18 mouse cellular contexts compared by ENCODE assay signal in the genomic region with DNA sequence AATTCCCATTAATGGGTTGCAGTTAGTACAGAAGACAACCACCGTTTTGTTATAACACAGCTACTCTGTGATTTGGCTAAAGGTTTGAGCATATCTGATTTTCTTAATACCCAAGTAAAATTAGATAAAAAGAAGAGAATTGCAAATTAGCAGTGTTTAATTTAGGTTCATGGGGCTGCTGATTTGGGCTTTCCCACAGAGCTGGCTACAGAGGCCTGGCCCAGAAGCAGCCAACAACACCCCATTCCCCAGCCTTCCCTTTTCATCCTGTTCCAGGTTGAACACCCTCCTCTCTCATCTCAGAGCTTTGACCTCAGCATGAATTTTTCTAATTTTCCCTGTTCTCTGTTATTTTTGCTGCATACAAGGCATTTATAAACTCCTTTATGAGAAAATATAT.
DNase-seq lines count a peak whose midpoint lies in the region; ATAC-seq and TF ChIP-seq lines count a peak whose summit lies in the region.
"Had no signal": no experiment of that assay in that cellular context is flagged by ENCODE, and none has a peak within 500 bp of the region (broad histone marks: within the 10 kb centered on the region; RNA-seq: fewer than 3 reads in every experiment).

No protein-coding gene starts in this region.

- TF ChIP-seq CTCF in brain, embryonic 14.5 days (IDR thresholded peaks at IDR 0.05; ENCODE audit: borderline replicate concordance, extremely low read depth, insufficient read depth, insufficient read length), result no peak

- WGBS in forebrain, embryonic 14.5 days, result 38% methylated on average over 1 of the region's 1 CpGs
- 89% methylated on average over 1 of the region's 1 CpGs for WGBS in forebrain, embryonic 11.5 days
- 51% methylated on average over 1 of the region's 1 CpGs for WGBS in midbrain, embryonic 16.5 days
- 87% methylated on average over 1 of the region's 1 CpGs for WGBS in midbrain, embryonic 11.5 days
- WGBS in forebrain, embryonic 16.5 days, result 30% methylated on average over 1 of the region's 1 CpGs
- WGBS in embryonic facial prominence, embryonic 10.5 days, result 86% methylated on average over 1 of the region's 1 CpGs

- H3K9ac ChIP-seq in forebrain, embryonic 14.5 days (ENCODE audit: low read length), result no peak overlapping the region
- H3K9ac ChIP-seq in forebrain, embryonic 11.5 days (ENCODE audit: low read length), result no peak overlapping the region
- H3K9ac ChIP-seq in midbrain, embryonic 16.5 days (ENCODE audit: low read depth, low read length), result no peak overlapping the region
- H3K9ac ChIP-seq in midbrain, embryonic 11.5 days (ENCODE audit: low read length), result no peak overlapping the region
- no peak overlapping the region for H3K9ac ChIP-seq in forebrain, embryonic 16.5 days (replicated peaks; ENCODE audit: low read depth, low read length)
- H3K9ac ChIP-seq: embryonic facial prominence, embryonic 13.5 days; embryonic facial prominence, embryonic 15.5 days had no signal

- TF ChIP-seq POLR2A in brain, embryonic 14.5 days (IDR thresholded peaks at IDR 0.05; ENCODE audit: borderline replicate concordance, extremely low read depth, insufficient read depth, insufficient read length, poor library complexity, severe bottlenecking), result no peak

- peak; percentile 59 for ATAC-seq in forebrain, embryonic 14.5 days
- no peak for ATAC-seq in forebrain, embryonic 11.5 days (replicated peaks; ENCODE audit: low FRiP score)
- ATAC-seq in midbrain, embryonic 16.5 days, result 0 out of 2 replicates have a peak, but pooled peaks have one; percentile 66
- no peak for ATAC-seq in midbrain, embryonic 11.5 days (ENCODE audit: low FRiP score)
- peak; percentile 72 for ATAC-seq in forebrain, embryonic 16.5 days

- H3K27me3 ChIP-seq in forebrain, embryonic 14.5 days (replicated peaks; ENCODE audit: control insufficient read depth, insufficient read depth, low read length), result no peaks in the 10 kb centered on the region
- H3K27me3 ChIP-seq in forebrain, embryonic 11.5 days (ENCODE audit: control insufficient read depth, insufficient read depth, low read length), result no peaks in the 10 kb centered on the region; the same call in 1 of the 2 replicates
- H3K27me3 ChIP-seq in midbrain, embryonic 16.5 days (ENCODE audit: control insufficient read depth, insufficient read depth, low read depth, low read length), result no peaks in the 10 kb centered on the region
- no peaks in the 10 kb centered on the region for H3K27me3 ChIP-seq in midbrain, embryonic 11.5 days (ENCODE audit: control insufficient read depth, insufficient read depth, low read length)
- no peaks in the 10 kb centered on the region for H3K27me3 ChIP-seq in forebrain, embryonic 16.5 days (replicated peaks; ENCODE audit: control insufficient read depth, insufficient read depth, low read length)
- no peaks in the 10 kb centered on the region for H3K27me3 ChIP-seq in embryonic facial prominence, embryonic 10.5 days (replicated peaks; ENCODE audit: low read depth, poor library complexity, severe bottlenecking)
- H3K27me3 ChIP-seq: embryonic facial prominence, embryonic 13.5 days; embryonic facial prominence, embryonic 15.5 days had no signal

- peak; percentile 67 for DNase-seq in forebrain, embryonic 14.5 days (ENCODE audit: low spot score)
- DNase-seq in forebrain, embryonic 11.5 days (ENCODE audit: low spot score), result no peak
- DNase-seq in midbrain, embryonic 11.5 days (ENCODE audit: low spot score, missing footprints), result no peak
- peak; percentile 85 for DNase-seq in brain, embryonic 14.5 days (ENCODE audit: low read depth)
- DNase-seq in kidney, adult 18-20 months, result no peak
- no peak for DNase-seq in embryonic facial prominence, embryonic 10.5 days (ENCODE audit: low spot score)
- DNase-seq: adrenal gland, adult 2 months; adrenal gland, postnatal 10 days; adrenal gland, postnatal 25 days; cerebellum, adult 11-12 months; cerebellum, adult 2 months; cerebellum, adult 9-10 months; cerebellum, postnatal 25 days had no signal

- no peaks in the 10 kb centered on the region for H3K9me3 ChIP-seq in forebrain, embryonic 14.5 days (replicated peaks; ENCODE audit: control insufficient read depth, low read length)
- H3K9me3 ChIP-seq in forebrain, embryonic 11.5 days (ENCODE audit: control insufficient read depth, low read length), result no peaks in the 10 kb centered on the region
- H3K9me3 ChIP-seq in midbrain, embryonic 16.5 days (replicated peaks; ENCODE audit: control insufficient read depth, low read length, poor library complexity, severe bottlenecking), result no peaks in the 10 kb centered on the region
- H3K9me3 ChIP-seq in midbrain, embryonic 11.5 days (ENCODE audit: control insufficient read depth, low read length), result no peaks in the 10 kb centered on the region
- H3K9me3 ChIP-seq in forebrain, embryonic 16.5 days (ENCODE audit: control insufficient read depth, low read length), result no peaks in the 10 kb centered on the region
- no peaks in the 10 kb centered on the region for H3K9me3 ChIP-seq in embryonic facial prominence, embryonic 10.5 days
- H3K9me3 ChIP-seq: embryonic facial prominence, embryonic 13.5 days; embryonic facial prominence, embryonic 15.5 days had no signal

- peaks cover 13% of the 10 kb centered on the region for H3K4me1 ChIP-seq in forebrain, embryonic 14.5 days (ENCODE audit: control insufficient read depth, insufficient read depth, low read length)
- H3K4me1 ChIP-seq in forebrain, embryonic 11.5 days (replicated peaks; ENCODE audit: control insufficient read depth, insufficient read depth, low read length), result no peaks in the 10 kb centered on the region; the same call in 1 of the 2 replicates
- H3K4me1 ChIP-seq in midbrain, embryonic 16.5 days (ENCODE audit: control insufficient read depth, insufficient read depth, low read length), result 0 out of 2 replicates have a peak, but pooled peaks cover 3% of the 10 kb centered on the region
- peaks cover 4% of the 10 kb centered on the region for H3K4me1 ChIP-seq in midbrain, embryonic 11.5 days (ENCODE audit: control insufficient read depth, insufficient read depth, low read length)
- H3K4me1 ChIP-seq in forebrain, embryonic 16.5 days (replicated peaks; ENCODE audit: control insufficient read depth, insufficient read depth, low read length), result peaks cover 17% of the 10 kb centered on the region
- 0 out of 2 replicates have a peak, but pooled peaks cover 4% of the 10 kb centered on the region for H3K4me1 ChIP-seq in embryonic facial prominence, embryonic 10.5 days
- H3K4me1 ChIP-seq: embryonic facial prominence, embryonic 15.5 days had no signal

- H3K36me3 ChIP-seq in forebrain, embryonic 14.5 days (ENCODE audit: control insufficient read depth, insufficient read depth, low read length), result no peaks in the 10 kb centered on the region
- H3K36me3 ChIP-seq in forebrain, embryonic 11.5 days (ENCODE audit: control insufficient read depth, insufficient read depth, low read length), result no peaks in the 10 kb centered on the region
- H3K36me3 ChIP-seq in midbrain, embryonic 16.5 days (ENCODE audit: control insufficient read depth, insufficient read depth, low read length), result no peaks in the 10 kb centered on the region
- H3K36me3 ChIP-seq in midbrain, embryonic 11.5 days (ENCODE audit: control insufficient read depth, insufficient read depth, low read length), result no peaks in the 10 kb centered on the region
- H3K36me3 ChIP-seq in forebrain, embryonic 16.5 days (ENCODE audit: control insufficient read depth, insufficient read depth), result no peaks in the 10 kb centered on the region
- H3K36me3 ChIP-seq in embryonic facial prominence, embryonic 10.5 days (replicated peaks), result no peaks in the 10 kb centered on the region
- H3K36me3 ChIP-seq: embryonic facial prominence, embryonic 13.5 days; embryonic facial prominence, embryonic 15.5 days had no signal

- no peak overlapping the region for H3K27ac ChIP-seq in forebrain, embryonic 14.5 days (ENCODE audit: low read depth, low read length)
- no peak overlapping the region for H3K27ac ChIP-seq in forebrain, embryonic 11.5 days (ENCODE audit: low read depth, low read length)
- H3K27ac ChIP-seq in midbrain, embryonic 16.5 days (ENCODE audit: low read length), result no peak overlapping the region
- no peak overlapping the region for H3K27ac ChIP-seq in midbrain, embryonic 11.5 days (ENCODE audit: low read depth, low read length)
- no peak overlapping the region for H3K27ac ChIP-seq in forebrain, embryonic 16.5 days (ENCODE audit: low read length)
- H3K27ac ChIP-seq in embryonic facial prominence, embryonic 10.5 days (replicated peaks), result no peak overlapping the region
- H3K27ac ChIP-seq: embryonic facial prominence, embryonic 13.5 days; embryonic facial prominence, embryonic 15.5 days had no signal

- no peak overlapping the region for H3K4me2 ChIP-seq in forebrain, embryonic 14.5 days (ENCODE audit: low read length)
- no peak overlapping the region for H3K4me2 ChIP-seq in forebrain, embryonic 11.5 days (ENCODE audit: low read depth, low read length, severe bottlenecking)
- no peak overlapping the region for H3K4me2 ChIP-seq in midbrain, embryonic 16.5 days (ENCODE audit: low read length)
- H3K4me2 ChIP-seq in midbrain, embryonic 11.5 days, result no peak overlapping the region
- H3K4me2 ChIP-seq in forebrain, embryonic 16.5 days (ENCODE audit: low read length), result no peak overlapping the region
- H3K4me2 ChIP-seq: embryonic facial prominence, embryonic 13.5 days; embryonic facial prominence, embryonic 15.5 days had no signal

- no peak overlapping the region for H3K4me3 ChIP-seq in forebrain, embryonic 14.5 days (ENCODE audit: low read depth, low read length)
- no peak overlapping the region for H3K4me3 ChIP-seq in forebrain, embryonic 11.5 days (ENCODE audit: low read depth, low read length)
- H3K4me3 ChIP-seq in midbrain, embryonic 16.5 days (ENCODE audit: low read depth, low read length), result no peak overlapping the region
- no peak overlapping the region for H3K4me3 ChIP-seq in midbrain, embryonic 11.5 days (ENCODE audit: low read depth, low read length)
- no peak overlapping the region for H3K4me3 ChIP-seq in forebrain, embryonic 16.5 days (replicated peaks; ENCODE audit: low read length)
- no peak overlapping the region for H3K4me3 ChIP-seq in embryonic facial prominence, embryonic 10.5 days
- H3K4me3 ChIP-seq: embryonic facial prominence, embryonic 13.5 days; embryonic facial prominence, embryonic 15.5 days; erythroblast, embryonic 14.5 days had no signal

Comparison
In these comparisons a context has a peak if more than half of its experiments do, and no peak if none do; other contexts are left out.
1. ATAC-seq: peak in forebrain, embryonic 14.5 days (single experiment), midbrain, embryonic 16.5 days (single experiment) and forebrain, embryonic 16.5 days (single experiment); none in forebrain, embryonic 11.5 days (single experiment) and midbrain, embryonic 11.5 days (single experiment).
2. DNase-seq: peak in forebrain, embryonic 14.5 days (single experiment) and brain, embryonic 14.5 days (single experiment); none in forebrain, embryonic 11.5 days (single experiment), midbrain, embryonic 11.5 days (single experiment), kidney, adult 18-20 months (single experiment) and embryonic facial prominence, embryonic 10.5 days (single experiment).